Mouse (Mus musculus): ENCODE results near the gene H2-Aa.

Gene H2-Aa

GRCm38 (mm10) chr17:34240366-34240765 lies 47.3 kb downstream of the H2-Aa start:
- in situ Hi-C loops (cut with MboI; ENCODE audit: low pct_unique_long_range_greater_than_20kb in 1 of 2, low sequenced_read_pairs in 2 of 2, unreplicated experiment in 1 of 2) = loop anchor here (10.0 to 25.0 kb wide), 2 partner anchors 114 to 547 kb away; partner anchors contain the start of gene Btnl2 (in 2 of the 2)

GRCm38 (mm10) chr17:34239601-34240041 lies 48.0 kb downstream of the H2-Aa start:
- in situ Hi-C loops (cut with MboI; ENCODE audit: low pct_unique_long_range_greater_than_20kb in 1 of 2, low sequenced_read_pairs in 2 of 2, unreplicated experiment in 1 of 2) = loop anchor here (10.0 to 25.0 kb wide), 2 partner anchors 115 to 548 kb away; partner anchors contain the start of gene Btnl2 (in 2 of the 2)

- in situ Hi-C loops (cut with MboI; ENCODE audit: low pct_unique_long_range_greater_than_20kb in 1 of 2, low sequenced_read_pairs in 2 of 2, unreplicated experiment in 1 of 2) = loop anchor here in 1 of 2 experiments (25.0 kb wide), 1 partner anchor 549 kb away; no protein-coding TSS in a partner anchor
These were observed 48.9 kb downstream of the H2-Aa start, which contains the start of gene H2-Ob for GRCm38 (mm10) chr17:34238706-34239105. TSS of gene H2-Ob (plus strand) at chr17:34238903.

GRCm38 (mm10) chr17:34237741-34238140 lies 49.9 kb downstream of the H2-Aa start:
- in situ Hi-C loops (cut with MboI; ENCODE audit: low pct_unique_long_range_greater_than_20kb in 1 of 2, low sequenced_read_pairs in 2 of 2, unreplicated experiment in 1 of 2) = loop anchor here in 1 of 2 experiments (25.0 kb wide), 1 partner anchor 550 kb away; no protein-coding TSS in a partner anchor

GRCm38 (mm10) chr17:34236691-34237090 lies 50.9 kb downstream of the H2-Aa start:
- in situ Hi-C loops (cut with MboI; ENCODE audit: low pct_unique_long_range_greater_than_20kb in 1 of 2, low sequenced_read_pairs in 2 of 2, unreplicated experiment in 1 of 2) = loop anchor here in 1 of 2 experiments (25.0 kb wide), 1 partner anchor 551 kb away; no protein-coding TSS in a partner anchor

GRCm38 (mm10) chr17:34234926-34235325 lies 52.7 kb downstream of the H2-Aa start:
- in situ Hi-C loops (cut with MboI; ENCODE audit: low pct_unique_long_range_greater_than_20kb in 1 of 2, low sequenced_read_pairs in 2 of 2, unreplicated experiment in 1 of 2) = loop anchor here in 1 of 2 experiments (25.0 kb wide), 1 partner anchor 552 kb away; no protein-coding TSS in a partner anchor
